Mouse (Mus musculus): ENCODE data around the gene Jade2. TPM values are rescaled to one million over a fixed set of nuclear protein-coding genes. Genes with fewer than 3 reads are reported as not detected.

Jade2 gene
- total and polyA plus RNA-seq, 2 experiments = 3.7 to 4.1 TPM

DNA sequence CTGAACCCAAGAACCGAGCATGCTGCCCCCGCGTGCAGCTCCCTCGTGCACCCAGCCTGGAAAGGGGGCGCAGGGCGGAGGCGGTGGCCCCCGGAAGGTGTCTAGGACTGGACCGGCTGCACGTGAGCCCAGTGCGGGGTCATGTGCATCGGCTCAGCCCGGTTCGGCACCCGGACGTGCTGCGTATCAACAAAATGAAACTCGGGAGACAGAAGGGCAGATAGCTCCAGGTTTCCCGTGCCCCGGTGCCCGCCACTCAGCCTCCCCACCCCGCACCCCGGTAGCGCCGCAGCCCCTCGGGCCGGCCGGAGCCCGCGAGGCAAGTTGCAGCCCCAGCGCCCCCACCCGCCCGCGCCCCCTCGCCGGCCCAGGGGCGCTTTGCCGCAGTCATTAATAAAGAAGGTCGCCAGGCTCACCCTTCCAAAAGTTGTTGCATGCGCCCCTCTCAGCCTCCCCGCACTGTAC lies 805 bp downstream of the Jade2 start:
- H3K79me2 ChIP-seq (ENCODE audit: control insufficient read depth, insufficient read depth, low read length) = peaks cover 4% of the 10 kb centered on the region; the same call in 1 of the 2 replicates
- DNase-seq (ENCODE audit: extremely low read depth, low read depth, low spot score) = no peak
- H3K36me3 ChIP-seq (ENCODE audit: control insufficient read depth, insufficient read depth, low read length) = no peaks in the 10 kb centered on the region
- no peaks in the 10 kb centered on the region for H3K27me3 ChIP-seq (ENCODE audit: control insufficient read depth, insufficient read depth, low read length)
- H3K4me1 ChIP-seq (ENCODE audit: control insufficient read depth, insufficient read depth, low read length) = peaks cover 33% of the 10 kb centered on the region
- H3K4me3 ChIP-seq (ENCODE audit: insufficient read depth, low read depth, low read length) = peak overlapping the region; percentile 75
- TF ChIP-seq POLR2A (IDR thresholded peaks at IDR 0.05; ENCODE audit: extremely low read depth, insufficient read depth, low read length) (no peak), CTCF (IDR thresholded peaks at IDR 0.05; ENCODE audit: low read depth, low read length) (no peak)
- H3K9ac ChIP-seq (ENCODE audit: low read depth, low read length) = peak overlapping the region; percentile 95
- peak overlapping the region; percentile 82 for H3K27ac ChIP-seq (replicated peaks; ENCODE audit: insufficient read depth, low read depth, low read length)
- 1% methylated on average over 41 of the region's 41 CpGs for WGBS

DNA sequence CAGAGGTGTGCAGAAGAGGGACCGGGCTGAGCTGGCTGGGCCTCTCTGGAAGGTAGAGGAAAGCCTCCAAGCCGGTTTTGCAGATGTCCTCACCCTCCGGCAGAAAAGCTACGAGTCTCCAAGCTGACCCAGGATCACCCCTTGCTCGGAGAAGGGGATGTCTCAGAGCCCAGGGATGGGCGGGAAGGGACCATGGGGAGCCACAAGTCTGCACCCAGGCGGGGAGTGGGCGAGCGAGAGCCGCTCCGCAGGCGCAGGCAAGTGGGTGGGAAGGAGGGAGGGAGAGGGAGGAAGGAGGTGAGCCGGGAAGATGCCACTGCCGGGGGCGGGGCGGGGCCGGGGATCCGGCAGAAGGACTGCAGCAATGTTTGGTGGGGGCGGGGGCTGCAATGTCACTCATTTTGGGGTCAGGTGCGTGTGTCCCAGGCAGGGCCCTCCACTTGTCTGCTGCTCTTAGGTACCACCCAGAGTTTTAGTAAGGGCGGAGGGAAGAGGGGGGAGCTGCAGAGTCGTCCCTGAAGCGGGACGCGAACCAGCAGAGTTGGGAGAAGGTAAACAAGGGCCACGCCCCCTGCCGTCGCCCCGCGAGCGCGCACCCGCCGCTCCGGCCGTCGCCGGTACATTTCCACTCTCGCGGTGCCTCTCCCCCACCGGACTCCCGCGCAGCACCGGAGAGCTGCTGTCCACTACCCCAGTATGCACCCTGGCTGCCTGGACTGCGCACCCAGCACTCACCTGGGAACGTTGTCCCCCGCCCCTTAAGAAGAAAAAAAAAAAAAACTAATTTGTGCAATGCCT lies 1.4 kb downstream of the Jade2 start:
- Histone ChIP-seq H3K4me1 (ENCODE audit: control insufficient read depth, insufficient read depth, low read length) (peaks cover 38% of the 10 kb centered on the region), H3K9ac (ENCODE audit: low read depth, low read length) (peak overlapping the region; percentile 95), H3K79me2 (ENCODE audit: control insufficient read depth, insufficient read depth, low read length) (peaks cover 5% of the 10 kb centered on the region; the same call in 1 of the 2 replicates), H3K27ac (replicated peaks; ENCODE audit: insufficient read depth, low read depth, low read length) (peak overlapping the region; percentile 82), H3K36me3 (ENCODE audit: control insufficient read depth, insufficient read depth, low read length) (no peaks in the 10 kb centered on the region), H3K27me3 (ENCODE audit: control insufficient read depth, insufficient read depth, low read length) (no peaks in the 10 kb centered on the region), H3K4me3 (ENCODE audit: insufficient read depth, low read depth, low read length) (peak overlapping the region; percentile 75)
- peak; percentile 71 for DNase-seq (ENCODE audit: extremely low read depth, low read depth, low spot score)
- 1% methylated on average over 46 of the region's 47 CpGs for WGBS
- 0 out of 2 replicates have a peak, but pooled peaks have one; percentile 28 for TF ChIP-seq POLR2A (IDR thresholded peaks at IDR 0.05; ENCODE audit: extremely low read depth, insufficient read depth, low read length)
- peak; percentile 30; the same call in 1 of the 2 replicates for TF ChIP-seq CTCF (IDR thresholded peaks at IDR 0.05; ENCODE audit: low read depth, low read length)

DNA sequence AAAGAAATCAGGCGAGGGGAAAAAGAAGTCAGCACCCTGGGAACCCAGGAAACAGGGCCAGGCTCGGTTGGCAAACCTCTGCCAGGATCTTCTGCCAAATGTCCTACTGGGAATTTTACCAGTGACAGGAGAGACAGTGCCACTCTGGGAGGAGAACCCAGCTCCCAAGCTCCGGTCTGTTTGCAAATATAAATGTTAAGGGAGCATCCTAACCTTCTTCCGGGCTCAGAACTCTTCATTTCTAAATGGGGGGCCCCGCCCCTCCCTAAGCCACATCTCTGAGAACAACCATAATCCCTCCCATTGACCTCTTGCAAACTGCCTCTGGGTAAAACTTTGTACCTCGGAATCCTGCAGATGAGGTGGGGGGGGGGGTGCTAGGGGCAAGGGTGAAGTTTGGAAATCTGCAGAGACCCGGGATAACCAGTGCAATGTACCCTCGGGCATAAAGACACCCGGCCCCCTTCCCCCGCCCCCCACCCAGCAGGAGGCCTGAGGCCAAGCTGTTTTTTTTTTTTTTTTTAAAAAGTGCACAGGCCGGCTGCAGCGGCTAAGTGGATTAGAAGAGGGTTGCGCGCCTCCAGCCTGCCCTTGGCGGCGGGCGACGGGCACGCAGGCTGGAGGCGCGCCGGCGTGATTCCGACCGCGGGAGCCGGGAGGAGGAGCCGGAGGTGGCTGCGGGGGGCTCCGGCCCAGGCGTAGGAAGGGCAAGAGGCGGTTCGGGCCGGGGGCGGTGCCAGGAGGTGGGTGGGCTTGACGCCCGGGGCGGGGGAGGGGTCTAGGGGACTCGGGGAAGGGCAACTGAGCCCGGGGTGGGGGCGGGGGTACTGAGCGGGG lies 2.3 kb downstream of the Jade2 start:
- DNase-seq (ENCODE audit: extremely low read depth, low read depth, low spot score) = peak; percentile 97
- peak overlapping the region; percentile 75 for H3K4me3 ChIP-seq (ENCODE audit: insufficient read depth, low read depth, low read length)
- H3K79me2 ChIP-seq (ENCODE audit: control insufficient read depth, insufficient read depth, low read length) = peaks cover 12% of the 10 kb centered on the region; the same call in 1 of the 2 replicates
- H3K36me3 ChIP-seq (ENCODE audit: control insufficient read depth, insufficient read depth, low read length) = no peaks in the 10 kb centered on the region
- TF ChIP-seq POLR2A (IDR thresholded peaks at IDR 0.05; ENCODE audit: extremely low read depth, insufficient read depth, low read length) = no peak
- peak; percentile 63 for TF ChIP-seq CTCF (IDR thresholded peaks at IDR 0.05; ENCODE audit: low read depth, low read length)
- 3% methylated on average over 41 of the region's 42 CpGs for WGBS
- H3K27me3 ChIP-seq (ENCODE audit: control insufficient read depth, insufficient read depth, low read length) = no peaks in the 10 kb centered on the region
- H3K9ac ChIP-seq (ENCODE audit: low read depth, low read length) = peak overlapping the region; percentile 95
- peak overlapping the region; percentile 82 for H3K27ac ChIP-seq (replicated peaks; ENCODE audit: insufficient read depth, low read depth, low read length)
- peaks cover 36% of the 10 kb centered on the region for H3K4me1 ChIP-seq (ENCODE audit: control insufficient read depth, insufficient read depth, low read length)

- H3K9ac ChIP-seq (ENCODE audit: low read depth, low read length) = no peak overlapping the region
- peaks cover 17% of the 10 kb centered on the region; the same call in 1 of the 2 replicates for H3K79me2 ChIP-seq (ENCODE audit: control insufficient read depth, insufficient read depth, low read length)
- no peak for TF ChIP-seq CTCF (IDR thresholded peaks at IDR 0.05; ENCODE audit: low read depth, low read length)
- TF ChIP-seq POLR2A (IDR thresholded peaks at IDR 0.05; ENCODE audit: extremely low read depth, insufficient read depth, low read length) = no peak
- peaks cover 28% of the 10 kb centered on the region for H3K4me1 ChIP-seq (ENCODE audit: control insufficient read depth, insufficient read depth, low read length)
- H3K36me3 ChIP-seq (ENCODE audit: control insufficient read depth, insufficient read depth, low read length) = peaks cover 2% of the 10 kb centered on the region; the same call in 1 of the 2 replicates
- peak overlapping the region; percentile 26; the same call in 1 of the 2 replicates for H3K27ac ChIP-seq (replicated peaks; ENCODE audit: insufficient read depth, low read depth, low read length)
- no peaks in the 10 kb centered on the region for H3K27me3 ChIP-seq (ENCODE audit: control insufficient read depth, insufficient read depth, low read length)
- H3K4me3 ChIP-seq (ENCODE audit: insufficient read depth, low read depth, low read length) = no peak overlapping the region
- WGBS = 79% methylated on average over 5 of the region's 5 CpGs
- no peak for DNase-seq (ENCODE audit: extremely low read depth, low read depth, low spot score)
These were observed 4.9 kb downstream of the Jade2 start for GRCm38 (mm10) chr11:51852595-51852994.

DNA sequence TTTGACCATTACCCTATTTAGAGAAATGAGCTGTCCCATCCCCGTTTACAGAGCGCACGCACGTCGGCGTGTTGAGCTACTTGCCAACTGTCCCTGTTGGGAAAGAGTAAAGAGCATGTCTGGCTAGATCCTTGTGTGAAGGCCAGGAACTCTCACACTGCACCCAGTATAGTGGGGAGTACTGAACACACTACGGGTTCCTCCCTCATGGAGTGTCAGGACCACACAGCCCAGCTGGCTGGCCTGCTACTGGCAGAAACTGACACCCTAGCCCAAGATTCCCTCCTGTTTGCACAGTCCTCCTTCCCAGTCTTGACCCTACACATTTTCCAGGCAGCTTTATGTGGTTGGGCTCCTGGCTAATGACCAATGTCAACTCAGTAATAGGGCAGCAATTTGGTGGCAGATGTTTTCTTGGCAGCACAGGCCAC lies 5.3 kb downstream of the Jade2 start:
- peak overlapping the region; percentile 86 for H3K27ac ChIP-seq (replicated peaks; ENCODE audit: insufficient read depth, low read depth, low read length)
- peaks cover 28% of the 10 kb centered on the region for H3K4me1 ChIP-seq (ENCODE audit: control insufficient read depth, insufficient read depth, low read length)
- H3K9ac ChIP-seq (ENCODE audit: low read depth, low read length) = peak overlapping the region; percentile 48; the same call in 1 of the 2 replicates
- TF ChIP-seq POLR2A (IDR thresholded peaks at IDR 0.05; ENCODE audit: extremely low read depth, insufficient read depth, low read length) = no peak
- no peak for TF ChIP-seq CTCF (IDR thresholded peaks at IDR 0.05; ENCODE audit: low read depth, low read length)
- peaks cover 17% of the 10 kb centered on the region; the same call in 1 of the 2 replicates for H3K79me2 ChIP-seq (ENCODE audit: control insufficient read depth, insufficient read depth, low read length)
- H3K36me3 ChIP-seq (ENCODE audit: control insufficient read depth, insufficient read depth, low read length) = peaks cover 4% of the 10 kb centered on the region; the same call in 1 of the 2 replicates
- H3K4me3 ChIP-seq (ENCODE audit: insufficient read depth, low read depth, low read length) = no peak overlapping the region
- no peaks in the 10 kb centered on the region for H3K27me3 ChIP-seq (ENCODE audit: control insufficient read depth, insufficient read depth, low read length)
- 31% methylated on average over 7 of the region's 7 CpGs for WGBS
- peak; percentile 93 for DNase-seq (ENCODE audit: extremely low read depth, low read depth, low spot score)
